Mouse (Mus musculus): ENCODE results near the gene Fam234b.

DNA sequence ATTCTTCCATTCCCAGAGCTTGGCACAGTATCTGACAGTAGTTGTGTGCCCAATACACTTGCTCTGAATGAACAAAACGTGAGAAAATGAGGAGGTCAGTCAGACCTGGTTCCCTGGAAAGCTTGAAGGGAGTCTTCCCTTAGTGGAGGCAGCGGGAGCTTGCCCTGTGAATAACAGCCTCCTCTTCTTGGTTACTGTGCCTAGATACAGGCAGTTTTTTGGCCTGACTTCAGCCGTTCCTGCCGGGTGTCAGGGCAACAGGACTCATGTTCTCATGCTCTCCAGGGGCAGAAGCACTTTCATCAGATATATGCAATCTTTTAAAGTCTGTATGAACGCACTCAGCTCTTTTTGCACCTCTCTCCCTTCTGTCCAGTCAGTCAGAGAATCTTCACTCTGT lies 81.5 kb downstream of the Fam234b start:
- TF ChIP-seq CTCF (conservative IDR thresholded peaks at IDR 0.05; ENCODE audit: low read length) (no peak), POU5F1 (IDR thresholded peaks at IDR 0.05; ENCODE audit: borderline replicate concordance, low read length) (no peak), NANOG (IDR thresholded peaks at IDR 0.05; ENCODE audit: borderline replicate concordance, low read length) (no peak)

Measured in E14TG2a.4 (cell line).